Mouse (Mus musculus): ENCODE data around the gene 1810009J06Rik.
"Not testable (repeated sequence)": the region's sequence is repeated elsewhere in the genome, so short reads cannot be mapped to it uniquely, and the experiment has no call there.

Gene 1810009J06Rik

DNA sequence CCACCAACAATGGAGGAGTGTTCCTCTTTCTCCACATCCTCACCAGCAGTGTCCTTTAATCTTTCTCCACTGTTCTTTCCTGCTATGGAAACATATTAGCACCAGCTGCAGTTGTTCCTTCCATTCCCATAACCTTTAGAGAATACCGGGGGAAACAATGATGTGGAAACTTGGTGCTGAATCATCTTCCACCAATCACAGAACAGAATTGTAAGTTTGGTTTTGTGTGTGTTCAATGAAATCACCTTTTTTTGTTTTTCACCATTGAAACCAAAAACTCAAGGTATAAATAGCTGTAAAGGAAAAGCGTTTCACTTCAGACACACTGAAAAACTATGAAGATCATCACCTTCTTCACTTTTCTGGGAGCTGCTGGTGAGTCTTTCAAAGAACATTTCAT is at the start of gene 1810009J06Rik:
Gene 1810009J06Rik, plus strand, starts transcription at position 301 of the 400 bp plus-strand sequence.
- DNase-seq: not testable (repeated sequence)

GRCm38 (mm10) chr6:40919954-40920353 is 44.6 kb upstream of the 1810009J06Rik start:
- no peak for DNase-seq

DNA sequence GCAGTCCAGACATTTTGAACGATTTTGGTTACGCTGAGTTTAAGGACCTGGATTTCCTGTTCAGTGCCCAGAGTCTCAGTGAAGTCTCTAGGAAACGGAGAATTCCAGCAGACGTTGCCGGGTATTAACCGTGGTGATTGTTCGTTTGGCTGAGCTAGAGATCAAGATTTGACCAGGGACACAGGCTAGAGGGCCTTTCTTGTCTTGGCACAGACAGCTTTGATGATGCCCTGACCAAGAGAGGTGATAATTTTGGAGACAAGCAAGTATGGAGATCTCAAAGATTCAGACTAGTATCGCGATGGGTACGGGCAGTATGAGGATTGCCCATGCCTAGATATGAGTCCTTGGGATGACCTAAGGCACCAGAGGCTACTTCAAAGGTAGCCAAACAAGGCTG is 24.1 kb upstream of the 1810009J06Rik start, which contains the start of gene 1700074P13Rik:
Gene 1700074P13Rik, minus strand, starts transcription at position 101 of the 400 bp plus-strand sequence.
- no peak for DNase-seq

DNA sequence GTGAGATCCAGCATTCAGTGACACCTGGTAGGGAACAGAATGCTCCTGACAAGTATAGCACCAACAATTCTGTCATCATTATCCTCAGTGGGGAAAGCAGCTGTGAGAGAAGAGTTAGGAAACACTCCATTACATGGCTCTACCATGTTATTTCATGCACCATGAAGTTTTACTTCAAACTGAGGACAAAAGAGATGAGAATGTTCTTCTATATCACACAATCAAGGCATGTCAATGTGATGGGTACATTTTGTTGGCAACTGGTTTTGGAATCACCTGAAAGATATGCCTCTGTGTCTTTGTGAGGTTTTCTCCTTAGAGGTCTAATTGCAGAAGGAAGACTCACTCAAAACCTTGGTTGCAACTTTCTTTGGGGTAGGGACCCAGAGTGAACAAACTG is 12.8 kb upstream of the 1810009J06Rik start, which contains the start of gene Gm4744:
Gene Gm4744, minus strand, starts transcription at position 101 of the 400 bp plus-strand sequence.
- no peak for DNase-seq

DNA sequence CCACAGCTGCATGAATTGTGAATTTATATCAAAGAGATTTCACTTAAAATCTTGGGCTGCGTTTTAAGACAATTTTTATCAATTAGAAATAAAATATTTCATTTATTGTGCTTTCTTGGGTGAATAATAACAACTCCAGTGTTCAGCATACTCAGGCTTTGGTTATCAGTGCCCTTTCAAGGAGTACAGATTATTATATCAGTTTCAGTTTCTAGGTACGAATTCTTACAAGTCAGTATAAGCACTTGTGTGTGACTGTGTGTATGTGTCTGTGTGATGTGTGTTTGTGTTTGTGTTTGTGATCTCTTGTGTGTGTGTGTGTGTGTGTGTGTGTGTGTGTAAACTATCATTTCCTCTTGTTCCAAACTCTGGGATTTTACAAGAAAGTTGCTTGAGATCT is 10.8 kb upstream of the 1810009J06Rik start:
- no peak for DNase-seq

DNA sequence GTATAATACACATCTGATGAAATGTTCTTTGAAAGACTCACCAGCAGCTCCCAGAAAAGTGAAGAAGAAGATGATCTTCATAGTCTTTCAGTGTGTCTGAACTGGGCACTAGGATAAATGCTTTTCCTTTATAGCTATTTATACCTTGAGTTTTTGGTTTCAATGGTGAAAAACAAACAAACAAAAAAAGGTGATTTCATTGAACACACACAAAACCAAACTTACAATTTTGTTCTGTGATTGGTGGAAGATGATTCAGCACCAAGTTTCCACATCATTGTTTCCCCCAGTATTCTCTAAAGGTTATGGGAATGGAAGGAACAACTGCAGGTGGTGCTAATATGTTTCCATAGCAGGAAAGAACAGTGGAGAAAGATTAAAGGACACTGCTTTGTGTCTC is 34.8 kb downstream of the 1810009J06Rik start, which contains the start of gene Gm2663:
Gene Gm2663, minus strand, starts transcription at position 101 of the 400 bp plus-strand sequence.
- not testable (repeated sequence) for DNase-seq

GRCm38 (mm10) chr6:41015065-41015464 is 50.5 kb downstream of the 1810009J06Rik start:
- no peak for DNase-seq

Data from cerebellum, postnatal 14 days (tissue).